ENCODE assay signal across 19 mouse cellular contexts in genomic region chr8:123684806-123685205, GRCm38 (mm10). TPM values are rescaled to one million over a fixed set of nuclear protein-coding genes. Genes with fewer than 3 reads are reported as not detected.
DNase-seq lines count a peak whose midpoint lies in the region; ATAC-seq and TF ChIP-seq lines count a peak whose summit lies in the region.
"Had no signal": no experiment of that assay in that cellular context is flagged by ENCODE, and none has a peak within 500 bp of the region (broad histone marks: within the 10 kb centered on the region; RNA-seq: fewer than 3 reads in every experiment).

No protein-coding gene starts in this region.

- no peaks in the 10 kb centered on the region for H3K36me3 ChIP-seq in intestine, postnatal 0 days (ENCODE audit: control insufficient read depth, insufficient read depth)
- H3K36me3 ChIP-seq in intestine, embryonic 15.5 days = no peaks in the 10 kb centered on the region
- H3K36me3 ChIP-seq: embryonic facial prominence, embryonic 12.5 days; forebrain, embryonic 15.5 days; heart, embryonic 13.5 days; limb, embryonic 10.5 days; midbrain, embryonic 12.5 days had no signal

- no peaks in the 10 kb centered on the region for H3K9me3 ChIP-seq in intestine, postnatal 0 days (ENCODE audit: control insufficient read depth)
- no peaks in the 10 kb centered on the region for H3K9me3 ChIP-seq in intestine, embryonic 15.5 days
- H3K9me3 ChIP-seq: embryonic facial prominence, embryonic 12.5 days; forebrain, embryonic 15.5 days; heart, embryonic 13.5 days; limb, embryonic 10.5 days; midbrain, embryonic 12.5 days had no signal

- DNase-seq in ovary, adult 18-20 months (ENCODE audit: low spot score) = peak; percentile 24
- no peak for DNase-seq in ovary, postnatal 36 days (ENCODE audit: low spot score)
- DNase-seq in adrenal gland, postnatal 36 days = peak; percentile 77 to 87
- DNase-seq in right cerebral cortex, postnatal 25 days = no peak
- no peak for DNase-seq in layer of hippocampus, adult 18-20 months (ENCODE audit: low spot score in 2 of 2)
- DNase-seq: cerebellum, adult 18-20 months; heart, postnatal 36 days; lung, adult 2 months; right cerebral cortex, postnatal 4 days; thymus, adult 18-20 months had no signal

- H3K27ac ChIP-seq in intestine, postnatal 0 days (ENCODE audit: low read depth, low read length) = peak overlapping the region; percentile 60; the same call in 1 of the 2 replicates
- no peak overlapping the region for H3K27ac ChIP-seq in intestine, embryonic 15.5 days
- H3K27ac ChIP-seq: embryonic facial prominence, embryonic 12.5 days; forebrain, embryonic 15.5 days; heart, embryonic 13.5 days; limb, embryonic 10.5 days; macrophage; midbrain, embryonic 12.5 days had no signal

- H3K4me3 ChIP-seq in intestine, postnatal 0 days (ENCODE audit: low read depth, low read length) = no peak overlapping the region
- no peak overlapping the region for H3K4me3 ChIP-seq in intestine, embryonic 15.5 days (replicated peaks)
- H3K4me3 ChIP-seq: embryonic facial prominence, embryonic 12.5 days; forebrain, embryonic 15.5 days; heart, embryonic 13.5 days; limb, embryonic 10.5 days; midbrain, embryonic 12.5 days had no signal

- TF ChIP-seq CTCF in intestine, postnatal 0 days (IDR thresholded peaks at IDR 0.05; ENCODE audit: low read depth) = no peak

- 76% methylated on average over 7 of the region's 7 CpGs for WGBS in intestine, postnatal 0 days
- 78% methylated on average over 7 of the region's 7 CpGs for WGBS in intestine, embryonic 15.5 days

- H3K4me2 ChIP-seq in intestine, postnatal 0 days (replicated peaks; ENCODE audit: low read depth) = no peak overlapping the region
- no peak overlapping the region for H3K4me2 ChIP-seq in intestine, embryonic 15.5 days (replicated peaks)
- H3K4me2 ChIP-seq: embryonic facial prominence, embryonic 12.5 days; forebrain, embryonic 15.5 days; heart, embryonic 13.5 days; liver, embryonic 11.5 days; midbrain, embryonic 12.5 days had no signal

- no peak for ATAC-seq in intestine, postnatal 0 days
- no peak for ATAC-seq in intestine, embryonic 15.5 days
- ATAC-seq: forebrain, embryonic 15.5 days had no signal

- no peak overlapping the region for H3K9ac ChIP-seq in intestine, postnatal 0 days (ENCODE audit: low read depth, low read length)
- H3K9ac ChIP-seq in intestine, embryonic 15.5 days = no peak overlapping the region
- H3K9ac ChIP-seq: embryonic facial prominence, embryonic 12.5 days; forebrain, embryonic 15.5 days; heart, embryonic 13.5 days; midbrain, embryonic 12.5 days had no signal

- no peaks in the 10 kb centered on the region for H3K27me3 ChIP-seq in intestine, postnatal 0 days (replicated peaks; ENCODE audit: control insufficient read depth, insufficient read depth, low read length)
- H3K27me3 ChIP-seq in intestine, embryonic 15.5 days (replicated peaks) = no peaks in the 10 kb centered on the region
- H3K27me3 ChIP-seq: embryonic facial prominence, embryonic 12.5 days; forebrain, embryonic 15.5 days; heart, embryonic 13.5 days had no signal

- H3K4me1 ChIP-seq in intestine, postnatal 0 days (replicated peaks; ENCODE audit: control insufficient read depth, insufficient read depth, low read length) = peaks cover 8% of the 10 kb centered on the region; the same call in 1 of the 2 replicates
- peaks cover 15% of the 10 kb centered on the region; the same call in 1 of the 2 replicates for H3K4me1 ChIP-seq in intestine, embryonic 15.5 days (replicated peaks)

RNA-seq across cellular contexts. Expression of gene Rhou, which starts 31.1 kb away (rescaled TPM):
- polyA plus RNA-seq in intestine, postnatal 0 days (2015; fragmentation: Nextera tagmentation; extraction: Ambion mirVana) = 18.7 and 19.5 TPM in 2 replicates
- polyA plus RNA-seq in intestine, embryonic 15.5 days (2015; fragmentation: Nextera tagmentation; extraction: Ambion mirVana) = 6.4 and 7.6 TPM in 2 replicates
- 10 to 100 TPM; 40.8 to 55.7 TPM for total RNA-seq in adrenal gland, postnatal 36 days (2021)
- 10 to 100 TPM; 44.0 to 53.9 TPM for total RNA-seq in layer of hippocampus, adult 18-20 months (2021)

Comparison
In these comparisons a context has a peak if more than half of its experiments do, and no peak if none do; other contexts are left out.
1. DNase-seq: peak in ovary, adult 18-20 months (single experiment) and adrenal gland, postnatal 36 days (2 of 2); none in ovary, postnatal 36 days (single experiment), right cerebral cortex, postnatal 25 days (single experiment) and layer of hippocampus, adult 18-20 months (0 of 2).